Mouse (Mus musculus): ENCODE results near the gene Cltc. TPM values are rescaled to one million over a fixed set of nuclear protein-coding genes. Genes with fewer than 3 reads are reported as not detected.

Gene Cltc
- total and polyA plus RNA-seq, 2 experiments from 2014 or later = 136 to 389 TPM

DNA sequence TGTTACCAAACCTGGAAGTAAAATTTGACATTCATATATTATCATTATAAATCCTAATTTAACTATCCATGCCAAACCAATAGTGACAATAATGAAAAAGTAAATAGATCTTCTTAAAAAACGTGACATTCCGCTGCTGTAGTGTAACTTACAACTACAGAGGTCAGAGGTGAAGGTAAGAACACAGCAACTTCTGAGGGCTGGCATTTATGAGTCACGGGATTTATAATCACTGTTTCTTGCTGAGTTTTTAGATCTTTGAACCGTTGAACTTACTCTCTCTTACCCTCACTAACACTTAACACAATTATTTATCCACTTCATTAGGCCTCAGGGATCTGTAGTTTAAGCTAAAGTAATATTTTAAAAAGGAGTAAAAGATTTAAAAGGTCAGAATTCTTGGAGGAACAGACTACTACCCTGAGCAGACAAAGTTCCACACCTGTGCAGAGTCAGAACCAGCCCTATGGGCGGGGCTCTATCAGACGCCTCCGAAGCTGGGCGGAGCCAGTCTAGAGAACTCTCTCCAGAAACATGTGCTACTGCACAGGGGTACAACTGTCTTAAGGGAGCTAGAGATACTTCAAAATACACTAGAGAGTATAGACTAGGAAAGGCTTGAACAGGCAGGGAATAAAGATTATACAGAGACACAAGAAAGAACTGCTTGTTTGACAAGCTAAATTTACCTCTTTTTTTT, 19.9 kb downstream of the Cltc start:
- Histone ChIP-seq H3K9me3 (ENCODE audit: low read length) (no peaks in the 10 kb centered on the region), H3K4me1 (ENCODE audit: insufficient read depth, low read length) (no peaks in the 10 kb centered on the region), H3K4me3 (ENCODE audit: low read length) (no peak overlapping the region), H3K4me2 (ENCODE audit: low read depth, low read length) (no peak overlapping the region), H3K36me3 (ENCODE audit: insufficient read depth, low read length) (peaks cover 6% of the 10 kb centered on the region; the same call in 1 of the 2 replicates), H3K27me3 (ENCODE audit: insufficient read depth, low read length) (no peaks in the 10 kb centered on the region), H3K27ac (no peak overlapping the region), H3K9ac (replicated peaks; ENCODE audit: low read length) (no peak overlapping the region)
- no peak for TF ChIP-seq CTCF (IDR thresholded peaks at IDR 0.05; ENCODE audit: low read depth)
- 83% methylated on average over 8 of the region's 8 CpGs for WGBS
- ATAC-seq (no peak), DNase-seq (ENCODE audit: low spot score) (no peak)

DNA sequence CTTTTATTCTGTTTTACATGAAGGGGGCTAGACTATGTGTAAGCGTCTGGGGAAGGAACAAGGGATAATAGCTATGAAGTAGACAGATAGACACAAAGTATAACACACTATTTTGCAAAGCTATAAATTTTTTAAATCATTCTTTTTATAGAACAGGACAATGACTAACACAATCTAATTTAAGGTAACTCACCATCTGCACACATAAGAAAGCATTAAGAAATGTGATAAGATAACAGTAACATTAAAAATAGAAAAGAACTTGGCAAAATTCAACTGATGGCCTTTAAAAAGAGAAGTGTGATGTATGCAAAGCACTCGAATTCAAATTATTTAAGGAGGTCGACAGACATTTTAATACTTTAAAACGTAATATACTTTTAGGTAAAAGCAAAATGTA, 22.4 kb downstream of the Cltc start:
- TF ChIP-seq CTCF (IDR thresholded peaks at IDR 0.05; ENCODE audit: low read depth) = no peak
- H3K9ac ChIP-seq (replicated peaks; ENCODE audit: low read length) = no peak overlapping the region
- H3K27me3 ChIP-seq (ENCODE audit: insufficient read depth, low read length) = no peaks in the 10 kb centered on the region
- no peaks in the 10 kb centered on the region for H3K4me1 ChIP-seq (ENCODE audit: insufficient read depth, low read length)
- no peaks in the 10 kb centered on the region for H3K9me3 ChIP-seq (ENCODE audit: low read length)
- WGBS = 92% methylated on average over 4 of the region's 4 CpGs
- no peak overlapping the region for H3K27ac ChIP-seq
- no peak overlapping the region for H3K4me3 ChIP-seq (ENCODE audit: low read length)
- H3K4me2 ChIP-seq (ENCODE audit: low read depth, low read length) = no peak overlapping the region
- H3K36me3 ChIP-seq (ENCODE audit: insufficient read depth, low read length) = peaks cover 10% of the 10 kb centered on the region; the same call in 1 of the 2 replicates
- no peak for ATAC-seq
- DNase-seq (ENCODE audit: low spot score) = no peak

DNA sequence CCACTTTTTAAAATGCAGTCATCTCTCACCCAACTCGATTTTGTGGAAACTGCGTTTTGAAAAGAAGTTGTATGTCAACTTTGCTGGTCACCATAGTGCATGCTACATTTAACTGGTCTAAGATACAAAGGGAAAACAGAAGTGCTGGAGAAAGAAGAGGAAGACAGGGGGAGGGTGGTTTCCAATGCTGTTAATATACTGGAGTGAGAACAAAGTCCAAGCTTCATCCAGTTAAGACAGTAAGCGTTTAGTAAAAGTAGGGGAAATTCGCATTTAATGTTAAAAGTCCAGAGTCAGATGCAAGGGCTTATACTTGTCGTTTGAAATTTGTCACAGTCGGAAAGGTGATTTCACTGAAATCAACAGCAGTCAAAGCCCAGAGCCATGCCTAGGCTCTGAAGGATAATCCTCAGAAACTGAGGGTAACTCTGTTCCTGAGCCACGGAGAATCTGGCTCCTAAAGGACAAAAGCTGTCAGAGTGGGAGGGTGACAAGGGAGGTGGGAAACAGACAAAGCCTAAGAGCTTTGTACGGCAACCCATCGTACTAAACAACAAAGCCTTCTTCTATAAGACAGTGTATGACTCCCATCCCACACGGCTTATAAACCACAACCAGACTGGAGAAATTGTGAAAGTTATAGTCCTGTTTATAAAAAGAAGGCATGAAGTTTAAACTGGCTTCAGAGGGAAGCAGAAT, 23.0 kb downstream of the Cltc start:
- DNase-seq (ENCODE audit: low spot score) (no peak), ATAC-seq (no peak)
- Histone ChIP-seq H3K4me2 (ENCODE audit: low read depth, low read length) (no peak overlapping the region), H3K36me3 (ENCODE audit: insufficient read depth, low read length) (peaks cover 10% of the 10 kb centered on the region; the same call in 1 of the 2 replicates), H3K27me3 (ENCODE audit: insufficient read depth, low read length) (no peaks in the 10 kb centered on the region), H3K27ac (no peak overlapping the region), H3K4me3 (ENCODE audit: low read length) (no peak overlapping the region), H3K9ac (replicated peaks; ENCODE audit: low read length) (no peak overlapping the region), H3K9me3 (ENCODE audit: low read length) (no peaks in the 10 kb centered on the region), H3K4me1 (ENCODE audit: insufficient read depth, low read length) (no peaks in the 10 kb centered on the region)
- 71% methylated on average over 10 of the region's 10 CpGs for WGBS
- no peak for TF ChIP-seq CTCF (IDR thresholded peaks at IDR 0.05; ENCODE audit: low read depth)

DNA sequence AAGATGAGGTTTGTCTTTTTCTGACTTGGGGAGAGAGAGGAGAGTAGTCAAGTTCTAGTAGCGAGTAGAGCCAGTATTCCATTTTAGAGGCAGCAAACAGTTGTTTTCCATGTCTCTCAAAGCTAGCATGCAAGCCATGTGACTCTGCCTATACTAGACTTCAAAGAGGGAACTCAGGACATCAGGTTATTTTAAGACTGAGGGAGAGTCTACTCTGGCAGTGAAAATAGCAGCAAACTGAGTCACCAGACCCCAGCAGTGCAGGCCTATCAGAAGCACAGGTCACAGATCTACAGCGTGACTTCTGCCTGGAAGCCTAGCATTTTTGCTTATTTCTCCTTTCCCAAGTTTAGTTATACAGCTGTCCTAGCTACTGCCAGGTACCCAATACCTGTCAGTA, 25.9 kb downstream of the Cltc start:
- Histone ChIP-seq H3K9ac (replicated peaks; ENCODE audit: low read length) (no peak overlapping the region), H3K36me3 (ENCODE audit: insufficient read depth, low read length) (peaks cover 14% of the 10 kb centered on the region), H3K27me3 (ENCODE audit: insufficient read depth, low read length) (no peaks in the 10 kb centered on the region), H3K4me3 (ENCODE audit: low read length) (no peak overlapping the region), H3K4me1 (ENCODE audit: insufficient read depth, low read length) (no peaks in the 10 kb centered on the region), H3K9me3 (ENCODE audit: low read length) (no peaks in the 10 kb centered on the region), H3K4me2 (ENCODE audit: low read depth, low read length) (no peak overlapping the region), H3K27ac (no peak overlapping the region)
- TF ChIP-seq CTCF (IDR thresholded peaks at IDR 0.05; ENCODE audit: low read depth) = no peak
- WGBS = 89% methylated on average over 2 of the region's 2 CpGs
- ATAC-seq (no peak), DNase-seq (ENCODE audit: low spot score) (no peak)

DNA sequence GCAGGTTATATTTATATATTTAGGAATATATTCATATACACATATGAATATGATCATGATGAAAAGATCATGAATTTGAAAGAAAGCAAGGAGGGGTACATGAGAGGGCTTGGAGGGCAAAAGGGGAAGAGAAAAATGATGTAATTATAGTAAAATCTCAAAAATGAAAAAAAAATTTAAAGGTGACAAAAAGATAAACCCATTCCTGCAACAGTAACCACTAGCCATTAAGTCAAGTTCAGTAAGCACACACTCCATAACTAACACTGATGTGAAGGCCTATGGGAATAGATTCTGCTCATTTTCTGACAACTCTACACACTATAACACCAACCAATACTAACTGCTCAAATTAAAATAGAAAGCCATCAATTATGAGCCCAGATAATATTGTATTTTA, 31.8 kb downstream of the Cltc start:
- DNase-seq (ENCODE audit: low spot score) = no peak
- ATAC-seq = no peak
- Histone ChIP-seq H3K27me3 (ENCODE audit: insufficient read depth, low read length) (no peaks in the 10 kb centered on the region), H3K4me3 (ENCODE audit: low read length) (no peak overlapping the region), H3K9me3 (ENCODE audit: low read length) (no peaks in the 10 kb centered on the region), H3K27ac (no peak overlapping the region), H3K36me3 (ENCODE audit: insufficient read depth, low read length) (peaks cover 29% of the 10 kb centered on the region), H3K9ac (replicated peaks; ENCODE audit: low read length) (no peak overlapping the region), H3K4me2 (ENCODE audit: low read depth, low read length) (no peak overlapping the region), H3K4me1 (ENCODE audit: insufficient read depth, low read length) (no peaks in the 10 kb centered on the region)
- no peak for TF ChIP-seq CTCF (IDR thresholded peaks at IDR 0.05; ENCODE audit: low read depth)

DNA sequence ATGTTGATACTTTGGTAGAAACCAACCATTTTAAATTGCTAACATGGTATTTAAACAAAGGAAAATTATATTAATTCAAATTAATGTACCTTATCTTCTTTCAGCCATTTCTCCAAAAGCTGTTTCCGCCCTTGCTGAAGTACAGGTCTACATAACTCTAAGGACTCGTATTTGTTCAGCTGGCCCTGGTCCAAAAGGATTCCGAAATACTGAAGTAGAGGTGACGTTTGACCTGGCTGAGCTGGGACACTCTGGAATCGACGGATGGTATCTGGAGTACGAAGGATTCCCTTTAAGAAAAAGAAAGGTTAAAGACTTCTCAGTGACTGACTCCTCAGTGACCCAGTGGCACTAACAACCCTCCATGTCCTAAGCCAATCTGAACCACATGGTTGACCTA, 32.4 kb downstream of the Cltc start:
- 88% methylated on average over 7 of the region's 7 CpGs for WGBS
- ATAC-seq (no peak), DNase-seq (ENCODE audit: low spot score) (no peak)
- Histone ChIP-seq H3K9me3 (ENCODE audit: low read length) (no peaks in the 10 kb centered on the region), H3K4me2 (ENCODE audit: low read depth, low read length) (no peak overlapping the region), H3K36me3 (ENCODE audit: insufficient read depth, low read length) (peaks cover 34% of the 10 kb centered on the region), H3K27me3 (ENCODE audit: insufficient read depth, low read length) (no peaks in the 10 kb centered on the region), H3K4me1 (ENCODE audit: insufficient read depth, low read length) (no peaks in the 10 kb centered on the region), H3K27ac (no peak overlapping the region), H3K4me3 (ENCODE audit: low read length) (no peak overlapping the region), H3K9ac (replicated peaks; ENCODE audit: low read length) (no peak overlapping the region)
- no peak for TF ChIP-seq CTCF (IDR thresholded peaks at IDR 0.05; ENCODE audit: low read depth)

DNA sequence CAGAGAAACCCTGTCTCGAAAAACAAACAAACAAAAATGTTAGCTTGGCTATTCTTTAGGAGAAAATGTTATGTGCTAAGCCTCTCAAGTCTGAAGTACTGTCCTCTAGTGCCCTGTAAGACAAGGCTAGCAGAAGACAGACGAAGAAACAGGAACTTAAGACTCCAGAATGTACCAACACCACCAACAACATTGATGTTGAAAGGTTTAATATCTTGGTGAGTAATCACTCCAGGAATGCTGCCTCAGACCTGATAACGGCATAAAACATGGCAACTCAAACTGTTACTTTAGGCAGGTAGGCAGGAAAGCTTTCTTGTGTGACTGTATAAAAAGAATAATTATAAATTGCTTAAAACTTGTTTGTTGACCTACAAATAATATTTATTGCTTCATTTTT, 33.4 kb downstream of the Cltc start:
- no peaks in the 10 kb centered on the region for H3K9me3 ChIP-seq (ENCODE audit: low read length)
- H3K4me2 ChIP-seq (ENCODE audit: low read depth, low read length) = no peak overlapping the region
- 97% methylated on average over 3 of the region's 3 CpGs for WGBS
- no peak overlapping the region for H3K27ac ChIP-seq
- H3K4me3 ChIP-seq (ENCODE audit: low read length) = no peak overlapping the region
- no peaks in the 10 kb centered on the region for H3K4me1 ChIP-seq (ENCODE audit: insufficient read depth, low read length)
- DNase-seq (ENCODE audit: low spot score) (no peak), ATAC-seq (no peak)
- TF ChIP-seq CTCF (IDR thresholded peaks at IDR 0.05; ENCODE audit: low read depth) = no peak
- H3K36me3 ChIP-seq (ENCODE audit: insufficient read depth, low read length) = peaks cover 44% of the 10 kb centered on the region
- no peak overlapping the region for H3K9ac ChIP-seq (replicated peaks; ENCODE audit: low read length)
- H3K27me3 ChIP-seq (ENCODE audit: insufficient read depth, low read length) = no peaks in the 10 kb centered on the region

Data from hindbrain, postnatal 0 days (tissue).